Mouse (Mus musculus): ENCODE results near the gene Ier5. TPM values are rescaled to one million over a fixed set of nuclear protein-coding genes. Genes with fewer than 3 reads are reported as not detected.

Ier5 gene
- 10 to 100 TPM; 18.8 to 21.4 TPM for total RNA-seq (2021)
- long read RNA-seq, experiment 1, transcript Ier5-201 (1 exons, 3,276 nt) = major isoform, 27 of 27 reads
- long read RNA-seq, experiment 1, partial matches to known transcripts = 0 of 27 reads
- long read RNA-seq, experiment 1, other reads (novel, unspliced or antisense) = 0 of 27 reads
- long read RNA-seq, experiment 2, transcript Ier5-201 (1 exons, 3,276 nt) = major isoform, 19 of 19 reads
- long read RNA-seq, experiment 2, partial matches to known transcripts = 0 of 19 reads
- long read RNA-seq, experiment 2, other reads (novel, unspliced or antisense) = 0 of 19 reads

DNA sequence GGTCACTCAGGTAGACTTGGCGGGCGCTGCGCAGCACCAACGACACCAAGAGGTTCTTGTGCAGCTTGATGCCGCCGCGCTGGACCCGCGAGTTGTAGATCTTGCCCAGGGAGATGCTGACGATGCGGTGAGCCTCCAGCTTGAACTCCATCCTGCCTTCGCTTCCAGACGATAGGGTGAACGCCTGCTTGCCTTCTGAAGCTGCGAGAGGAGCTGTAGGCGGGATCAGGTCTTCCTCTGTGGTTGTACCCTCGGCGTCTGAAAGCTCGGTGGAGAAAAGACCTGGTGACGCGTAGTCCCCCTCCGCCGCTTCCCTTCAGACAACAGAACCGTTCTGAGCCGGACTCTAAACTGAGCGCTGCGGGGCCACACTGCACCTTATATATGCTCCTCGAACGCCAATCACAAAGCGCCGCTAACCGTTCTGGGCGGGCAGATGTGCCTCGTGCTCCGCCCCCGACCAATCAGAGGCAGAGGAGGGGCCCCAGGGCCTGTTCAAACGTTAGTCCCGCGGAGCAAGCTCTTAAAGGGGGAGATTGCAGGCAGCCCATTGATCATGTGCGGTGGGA lies at the start of gene Ier5:
TSS of gene Ier5 (minus strand) at position 357 of the 569 bp plus-strand sequence.
- DNase-seq = peak; percentile 98 to 99

DNA sequence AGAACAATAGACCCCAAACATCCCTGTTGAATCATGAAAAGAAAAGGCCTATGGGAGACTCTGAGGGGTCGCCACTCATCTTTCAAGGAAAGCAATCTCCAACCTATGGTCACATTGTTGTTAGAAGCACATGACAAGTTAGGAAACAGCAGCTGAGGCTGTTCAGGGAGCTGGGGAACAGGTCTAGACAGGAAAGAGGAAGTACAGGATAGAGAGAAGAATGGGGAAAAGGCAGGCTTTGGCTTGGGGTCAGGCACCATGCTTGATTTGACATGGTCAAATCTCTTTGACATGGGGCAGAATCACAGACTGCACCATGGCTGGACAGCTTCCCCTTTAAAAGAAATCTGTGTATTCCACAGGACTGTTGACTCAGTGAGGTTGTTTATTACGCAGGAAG lies 47.8 kb upstream of the Ier5 start:
- DNase-seq = no peak

DNA sequence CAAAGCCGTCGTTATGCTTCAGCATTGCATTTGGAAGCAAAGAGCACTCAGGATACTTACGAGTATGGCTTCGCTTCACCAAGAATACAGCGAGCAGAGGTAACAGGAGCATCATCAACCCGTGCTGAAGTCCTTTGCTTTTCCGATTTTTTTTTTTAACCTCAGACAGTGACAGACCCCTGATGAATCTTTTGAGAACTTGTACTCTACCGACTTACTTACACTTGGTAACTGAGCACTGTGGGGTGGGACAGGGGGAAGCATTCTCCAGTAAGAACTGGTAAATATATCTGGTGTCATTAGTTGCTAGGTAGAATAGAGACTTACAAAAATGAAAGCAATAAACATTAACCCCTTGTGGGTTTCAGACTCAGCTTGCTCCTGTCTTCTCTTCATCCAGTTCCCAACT lies 47.1 kb upstream of the Ier5 start, which contains the start of gene Mr1:
TSS of gene Mr1 (minus strand) at position 243 of the 409 bp plus-strand sequence.
- DNase-seq = peak; percentile 72 to 86

DNA sequence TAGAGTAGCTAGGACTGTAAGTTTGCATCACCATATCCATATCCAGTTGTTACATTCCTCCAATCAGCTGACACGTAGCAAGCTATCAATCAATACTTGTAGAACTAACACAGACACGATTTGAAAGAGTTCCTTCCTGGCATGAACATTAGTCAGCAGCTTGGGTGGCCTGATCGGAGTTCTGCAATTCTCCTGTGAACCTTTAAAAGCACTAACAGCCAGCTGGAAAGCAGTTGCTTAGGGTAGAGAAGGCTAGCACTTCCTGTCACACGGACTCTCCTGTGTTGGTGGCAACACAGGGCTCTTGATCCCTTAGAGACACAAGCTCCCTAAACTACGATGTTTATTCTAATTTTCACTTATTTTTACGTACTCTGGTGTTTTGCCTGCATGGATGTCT lies 46.2 kb upstream of the Ier5 start:
- DNase-seq = peak; percentile 58 to 60

DNA sequence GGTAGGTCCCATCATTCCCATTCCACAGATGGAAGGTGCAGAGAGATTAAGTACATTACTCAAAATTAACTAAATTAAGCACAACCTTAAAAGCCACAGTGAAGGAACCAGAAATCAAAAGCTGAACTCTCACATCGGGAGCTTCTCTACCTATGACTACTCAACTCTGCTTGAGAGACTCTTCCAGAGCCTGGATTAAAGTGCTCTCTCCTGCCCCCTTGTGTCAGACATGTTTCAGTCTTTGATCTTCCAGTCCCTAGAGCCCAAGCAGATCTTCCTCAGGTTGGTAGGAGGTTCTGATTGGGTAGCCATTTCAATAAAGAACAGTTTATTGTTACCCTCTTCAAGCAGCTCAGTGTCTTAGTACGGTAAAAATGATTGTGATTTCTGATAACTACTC lies 40.6 kb upstream of the Ier5 start:
- peak; percentile 83 to 88 for DNase-seq

DNA sequence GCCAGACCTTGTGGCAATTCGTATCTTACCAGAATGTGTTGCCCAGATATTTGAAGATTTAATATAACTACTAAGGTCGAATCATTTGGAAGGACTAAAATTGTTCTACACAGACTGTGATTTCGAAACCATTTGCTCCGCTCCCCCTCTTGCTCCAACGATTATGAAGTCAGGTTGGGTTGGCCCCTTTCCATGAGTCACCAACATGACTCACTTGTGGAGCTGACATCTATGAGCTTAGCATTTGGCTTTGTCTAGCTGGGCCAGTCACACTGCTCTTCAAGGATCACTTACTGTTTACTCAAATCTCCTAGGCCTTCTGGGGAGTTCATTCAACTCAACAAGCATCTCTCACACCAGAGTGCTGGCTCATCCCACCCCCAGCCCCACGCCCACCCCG lies 39.4 kb upstream of the Ier5 start:
- peak; percentile 69 to 87 for DNase-seq

DNA sequence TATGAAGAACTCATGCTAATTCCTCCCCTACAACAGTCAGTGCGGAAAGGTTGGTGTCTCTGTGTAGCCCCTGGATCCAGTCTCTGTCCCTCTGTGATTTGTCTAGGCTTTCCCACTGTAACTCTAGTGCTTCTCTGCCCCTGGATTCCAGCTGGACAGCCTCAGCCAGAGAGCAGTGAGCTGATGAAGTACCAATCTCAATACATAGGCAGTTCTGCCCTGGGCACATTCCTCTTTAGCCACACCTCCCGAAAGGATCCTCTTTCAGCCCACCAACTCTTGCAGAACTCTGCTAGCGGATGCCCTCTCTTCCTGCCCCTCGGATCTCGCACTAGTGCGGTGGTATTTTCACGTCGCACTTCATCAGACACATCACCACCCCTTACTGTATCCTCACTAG lies 35.4 kb upstream of the Ier5 start:
- DNase-seq = no peak

DNA sequence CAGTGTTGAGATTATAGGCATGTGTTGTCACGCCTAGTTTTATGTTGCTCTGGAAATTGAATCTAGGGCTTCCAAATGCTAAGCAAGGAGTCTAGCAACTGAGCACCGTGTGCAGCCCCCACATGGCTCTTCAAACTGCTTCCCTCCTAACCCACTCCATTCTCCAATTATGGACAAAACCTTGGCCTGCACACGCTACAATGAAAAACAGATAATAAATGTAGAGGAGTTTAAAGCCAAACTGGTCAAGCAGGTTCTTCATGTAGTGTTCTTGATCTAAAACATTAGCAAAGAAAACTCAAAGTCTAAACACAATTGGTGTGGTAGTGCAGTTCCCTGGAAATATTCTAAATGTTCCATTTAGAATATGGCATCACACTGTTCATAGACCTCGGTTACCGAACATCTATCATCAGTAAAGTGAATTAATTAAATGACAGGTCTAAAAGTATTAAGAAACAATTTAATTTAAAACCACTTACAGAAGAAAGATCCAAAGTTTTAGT lies 28.0 kb upstream of the Ier5 start:
- DNase-seq = no peak

DNA sequence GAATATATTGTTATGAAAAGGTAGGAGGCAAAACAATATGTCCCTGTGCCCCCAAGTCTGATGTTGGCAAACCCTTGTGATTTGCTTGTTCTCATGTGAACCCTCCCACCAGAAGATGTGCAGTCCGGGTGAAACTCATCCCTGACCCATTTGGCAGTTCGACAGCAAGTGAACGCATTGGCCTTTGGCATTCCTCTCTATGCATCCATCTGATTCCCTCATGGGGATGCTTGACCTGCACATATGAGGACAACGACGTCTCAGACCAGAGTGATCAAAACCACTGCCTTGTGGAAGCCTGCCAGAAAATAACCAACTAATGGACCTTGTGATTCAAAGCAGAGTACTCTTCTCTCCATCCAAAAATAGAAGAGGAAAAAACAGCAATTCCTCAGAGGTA lies 27.3 kb upstream of the Ier5 start:
- no peak for DNase-seq

DNA sequence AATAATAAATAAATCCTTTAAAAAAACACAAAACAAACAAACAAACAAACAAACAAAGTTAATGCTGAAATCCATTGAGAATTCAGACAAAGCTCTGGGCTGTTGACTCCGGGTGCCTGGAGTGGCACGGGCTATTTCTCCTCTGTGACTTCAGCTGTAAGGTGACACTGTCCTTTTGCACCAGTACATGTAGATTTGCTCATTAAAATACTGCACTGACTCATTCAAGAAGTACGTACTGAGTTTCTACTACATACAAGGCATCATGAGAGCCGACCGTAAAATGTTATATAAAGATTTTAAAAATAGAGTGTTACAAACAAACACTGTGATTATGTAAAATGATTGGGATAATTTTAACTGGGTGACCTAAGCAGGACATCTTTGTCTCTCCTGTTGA lies 25.0 kb upstream of the Ier5 start:
- DNase-seq = peak in 1 of 2 experiments; percentile 53

DNA sequence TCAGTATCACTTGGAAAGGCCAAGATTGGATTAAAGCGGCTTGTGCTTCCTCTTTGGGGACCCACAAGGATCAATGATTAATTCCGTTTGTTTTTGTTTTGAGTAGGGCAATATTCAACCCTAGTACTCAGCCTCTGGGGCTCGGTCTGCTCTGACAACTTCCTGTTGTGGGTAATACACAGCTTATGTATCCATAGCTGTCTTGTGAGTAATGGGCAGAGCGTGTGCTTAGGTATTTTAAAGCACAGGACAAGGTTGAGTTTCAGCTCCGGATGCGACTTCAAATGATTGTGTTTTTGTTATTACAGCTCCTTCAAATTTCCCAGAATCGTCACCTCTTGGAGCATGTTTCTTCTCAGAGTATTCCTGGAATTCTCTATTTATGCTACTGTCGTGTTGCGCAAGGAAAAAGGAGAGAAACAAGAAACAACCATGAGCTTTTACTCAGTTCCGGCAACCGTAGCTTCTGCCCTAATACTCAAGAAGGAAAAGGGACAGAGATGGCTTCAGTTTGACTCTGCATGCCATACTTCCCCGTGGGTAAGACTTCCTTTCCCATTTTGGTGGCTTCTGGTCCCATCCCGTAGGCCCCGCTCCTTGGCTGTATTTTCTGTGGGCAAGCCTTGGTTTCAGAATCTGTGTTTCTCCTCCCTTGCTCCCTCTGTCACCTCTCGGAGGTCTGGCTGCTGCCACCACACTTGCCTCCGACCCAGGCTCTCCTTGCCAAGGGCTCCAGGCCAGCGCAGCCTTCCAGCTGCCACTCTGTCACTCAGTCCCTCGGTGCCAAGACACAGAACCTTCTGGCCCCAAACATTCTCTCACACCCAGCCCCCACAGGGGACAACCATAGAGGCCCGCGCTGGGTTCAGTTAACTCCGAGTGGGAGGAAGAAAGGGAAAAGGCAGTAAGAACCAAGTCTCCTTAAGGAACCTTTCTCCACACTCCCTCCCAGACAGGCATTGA lies 22.8 kb upstream of the Ier5 start:
- DNase-seq = peak; percentile 86 to 90

DNA sequence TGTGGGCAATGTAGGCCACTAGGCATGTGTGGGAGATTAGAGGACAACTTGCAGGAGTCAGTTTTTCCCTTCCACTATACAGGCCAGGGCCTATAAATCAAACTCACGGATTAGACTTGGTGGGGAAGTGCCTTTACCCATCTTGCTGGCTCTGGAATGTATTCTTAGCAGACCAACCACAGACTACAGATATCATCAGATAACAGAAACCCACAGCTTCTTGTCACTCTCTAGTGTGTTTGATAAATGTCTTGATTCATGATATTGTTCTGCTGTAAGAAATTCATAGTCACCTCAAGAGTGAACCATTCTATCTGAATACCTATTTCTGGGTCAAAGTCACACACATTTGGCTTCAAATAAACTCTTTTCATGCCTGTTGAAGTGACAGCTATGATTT lies 20.3 kb upstream of the Ier5 start:
- no peak for DNase-seq

DNA sequence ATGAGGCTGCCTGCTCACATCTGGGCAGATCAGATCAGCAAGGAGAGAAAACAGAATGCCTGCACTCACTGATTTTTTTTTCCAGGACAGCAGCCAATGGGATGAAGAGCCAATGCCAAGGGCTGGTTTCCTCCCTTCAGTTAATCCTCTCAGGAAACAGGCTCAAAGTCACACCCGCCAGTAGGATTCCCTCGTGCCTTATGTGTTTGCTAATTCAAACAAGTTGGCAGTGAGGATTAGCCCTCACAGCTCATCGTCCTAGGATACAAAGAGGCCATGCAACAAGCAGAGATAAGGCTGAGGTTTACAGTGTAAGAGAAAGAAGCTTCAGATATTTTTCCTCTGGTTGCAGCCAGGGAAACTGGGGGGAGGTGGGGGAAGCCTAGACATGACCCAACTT lies 14.5 kb upstream of the Ier5 start:
- no peak for DNase-seq

DNA sequence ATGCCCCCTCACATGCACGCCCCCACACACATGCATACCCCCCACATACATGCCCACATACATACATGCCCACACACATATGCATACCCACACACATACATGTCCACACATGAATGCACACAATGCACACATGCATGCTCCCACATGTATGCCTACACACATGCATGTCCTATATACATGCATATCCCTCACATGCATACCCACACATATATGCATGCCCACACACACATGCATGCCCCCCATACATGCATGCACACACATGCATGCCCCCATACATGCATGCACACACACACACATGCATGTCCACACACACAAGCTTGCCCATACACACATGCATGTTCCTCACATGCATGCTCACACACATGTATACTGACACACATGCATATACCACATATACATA lies 13.4 kb upstream of the Ier5 start:
- no peak for DNase-seq

DNA sequence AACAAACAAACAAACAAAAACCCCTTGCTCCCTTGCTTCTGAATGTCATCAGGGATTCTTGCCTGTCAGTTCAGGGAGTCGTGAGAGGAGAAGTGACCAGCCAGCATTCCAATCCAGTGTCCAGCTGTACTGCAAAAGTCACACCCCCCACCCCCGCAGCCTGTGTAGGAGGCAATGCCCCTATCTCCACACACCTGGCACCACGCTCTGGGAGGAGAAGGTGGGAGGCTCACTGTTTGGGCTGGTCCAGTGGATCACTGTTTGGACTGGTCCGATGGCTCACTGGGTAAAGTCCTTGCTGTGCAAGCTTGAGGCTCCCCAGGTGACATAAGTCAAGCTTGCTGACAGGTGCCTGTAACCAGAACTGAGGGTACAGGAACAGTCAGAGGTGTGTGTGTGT lies 12.7 kb upstream of the Ier5 start:
- no peak for DNase-seq

DNA sequence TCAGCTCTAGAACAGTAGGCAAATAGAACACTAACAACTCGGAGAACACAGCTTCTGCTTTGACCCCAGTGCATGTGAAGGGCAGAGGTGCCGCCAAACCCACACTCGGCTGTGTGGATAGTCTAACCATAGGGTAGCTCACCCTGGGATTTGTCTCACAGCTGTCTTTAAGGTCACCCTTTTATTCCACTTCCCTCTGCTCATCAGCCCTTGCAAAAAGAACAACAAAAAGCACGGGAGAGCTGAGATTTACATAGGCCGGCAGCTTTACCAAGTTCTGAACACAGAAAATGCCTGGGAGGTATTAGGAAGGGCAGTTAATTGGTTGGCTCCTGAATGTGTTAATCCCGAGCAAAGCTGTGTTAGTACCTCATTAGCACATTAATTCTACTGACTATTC lies 12.1 kb upstream of the Ier5 start:
- no peak for DNase-seq

DNA sequence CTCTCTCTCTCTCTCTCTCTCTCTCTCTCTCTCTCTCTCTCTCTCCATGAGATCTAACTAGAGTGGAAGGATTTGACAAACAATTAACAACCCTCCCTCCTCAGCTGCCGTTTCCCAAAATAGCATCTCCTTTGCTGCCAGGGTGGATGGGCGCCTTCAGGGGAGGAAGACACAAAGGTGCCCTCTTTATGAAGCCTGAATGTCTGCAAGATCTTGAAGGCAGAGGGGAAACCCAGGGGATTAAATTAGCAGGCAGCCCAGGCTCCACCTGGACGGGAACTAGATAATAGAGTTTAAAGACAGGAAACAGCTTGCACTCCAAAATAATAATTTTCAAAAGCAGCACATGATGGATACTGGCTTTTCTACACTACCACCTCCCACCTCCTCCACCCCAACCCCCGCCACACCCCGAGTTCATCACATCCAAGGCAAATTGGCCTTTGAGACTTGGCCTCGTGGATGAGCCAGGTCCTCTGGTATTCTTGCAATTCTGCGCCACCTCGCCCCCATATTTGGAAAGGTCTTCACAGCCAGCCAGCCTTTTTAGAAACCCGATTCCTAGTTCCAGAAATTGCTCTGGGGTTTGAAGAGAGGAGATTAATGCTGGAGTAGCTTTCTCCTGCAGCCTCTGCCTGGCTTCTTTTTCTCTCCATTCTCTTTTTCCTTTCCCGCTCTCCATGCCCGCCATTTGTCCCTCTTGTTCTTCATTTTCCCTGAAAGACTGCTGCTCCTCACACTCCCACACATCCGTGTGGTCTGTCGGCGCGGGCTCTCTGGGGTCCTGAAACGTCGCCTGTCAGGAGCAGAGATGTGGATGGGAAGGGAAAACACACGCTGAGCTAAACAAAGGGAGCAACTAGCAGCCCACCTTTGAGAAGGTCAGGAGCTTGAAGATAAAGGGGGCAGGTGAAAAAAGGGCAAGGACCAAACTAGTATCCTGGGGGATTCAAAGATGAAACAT lies 10.2 kb upstream of the Ier5 start:
- DNase-seq = peak; percentile 46 to 59

DNA sequence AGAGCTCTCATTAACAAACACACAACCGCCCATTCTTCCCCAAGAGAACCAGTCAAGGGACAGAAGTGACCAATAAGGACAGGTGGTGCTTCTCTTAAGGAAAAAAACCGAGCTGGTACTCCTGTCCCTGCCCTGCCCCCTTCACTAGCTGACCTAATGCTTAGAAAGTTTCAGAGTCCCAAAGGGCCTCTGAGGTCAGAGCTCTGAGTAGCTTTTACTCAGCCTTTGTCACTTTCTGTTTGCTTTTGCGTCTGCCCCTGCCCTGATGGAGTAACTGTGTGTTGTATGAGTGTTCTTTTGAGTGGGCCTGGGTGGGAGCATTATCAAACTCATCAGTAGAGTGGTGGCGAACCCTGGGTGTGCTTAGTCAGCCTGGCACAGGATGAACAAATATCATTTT lies 9.0 kb upstream of the Ier5 start:
- DNase-seq = peak; percentile 33 to 46

DNA sequence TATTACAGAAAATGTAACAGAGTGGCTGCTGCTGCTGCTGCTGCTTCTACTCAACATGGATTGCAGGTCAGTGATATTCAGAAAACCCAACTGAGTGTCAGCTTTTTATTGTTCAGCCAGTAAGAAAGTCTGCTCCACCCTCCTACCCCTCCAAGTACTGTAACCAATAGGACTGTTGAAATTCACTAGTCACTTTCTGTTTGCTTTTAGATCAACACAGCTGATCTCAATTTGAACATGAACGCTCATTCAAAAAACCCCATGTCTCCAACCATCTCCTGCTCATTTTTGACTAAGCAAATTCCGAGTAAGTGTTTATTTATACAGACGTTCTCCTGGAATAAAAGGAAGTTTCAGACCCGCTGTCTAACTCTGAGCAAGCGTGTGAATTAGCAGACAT lies 8.4 kb upstream of the Ier5 start:
- no peak for DNase-seq

DNA sequence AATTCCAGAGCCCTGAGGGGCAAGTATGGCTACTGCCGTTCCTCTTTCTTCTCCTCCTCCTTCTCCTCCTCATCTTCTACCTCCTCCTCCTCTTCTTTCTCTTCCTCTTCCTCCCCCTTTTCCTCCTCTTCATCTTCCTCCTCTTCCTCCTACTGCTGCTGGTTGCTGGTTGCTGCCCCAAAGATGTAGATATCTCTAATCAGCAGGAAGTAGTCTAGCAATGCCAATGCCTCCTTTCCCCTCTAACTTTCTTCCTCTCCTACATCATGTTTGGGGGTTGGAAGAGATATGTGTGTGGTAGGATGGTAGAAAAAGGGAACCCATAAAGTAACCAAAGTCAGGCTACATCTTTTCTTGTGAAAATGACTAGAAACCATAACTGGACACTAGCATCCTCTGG lies 6.9 kb upstream of the Ier5 start:
- no peak for DNase-seq

DNA sequence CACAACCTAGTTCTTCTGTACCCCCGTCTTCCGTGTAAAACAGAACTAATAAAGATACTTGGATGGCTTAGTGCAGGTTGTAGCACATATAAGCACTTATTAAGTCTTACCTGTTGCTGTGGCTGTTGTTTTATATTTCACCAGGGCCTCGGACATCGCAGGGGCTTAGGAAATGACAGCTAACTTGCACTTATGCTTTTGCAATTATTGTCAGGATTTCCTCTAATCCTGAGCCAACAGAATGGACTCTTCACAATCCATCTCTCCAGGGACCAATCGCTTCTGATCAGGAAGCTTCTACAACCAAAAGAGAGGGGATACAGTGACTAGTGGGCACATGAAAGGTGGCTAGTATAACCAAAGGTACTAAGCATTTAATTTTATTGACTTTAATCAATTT lies 4.6 kb upstream of the Ier5 start:
- DNase-seq = peak in 1 of 2 experiments; percentile 44

DNA sequence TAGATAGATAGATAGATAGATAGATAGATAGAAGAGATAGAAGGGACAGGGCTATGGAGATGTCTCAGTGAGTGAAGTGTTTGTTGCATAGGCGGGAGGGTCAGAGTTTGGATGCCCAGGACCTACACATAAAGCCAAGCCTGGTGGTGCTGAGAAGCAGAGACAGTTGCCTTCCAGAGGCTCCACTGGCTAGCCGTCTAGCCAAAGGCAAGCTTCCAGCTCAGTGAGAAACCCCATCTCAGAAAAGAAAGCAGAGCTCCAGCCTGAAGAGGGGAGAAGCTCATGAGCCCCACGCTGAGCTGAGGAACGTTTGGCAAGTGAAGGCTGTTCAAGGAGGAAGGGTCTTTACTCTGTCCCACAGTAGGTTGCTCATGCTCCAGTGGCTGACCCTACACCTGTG lies 3.2 kb upstream of the Ier5 start:
- no peak for DNase-seq
